Mouse (Mus musculus) stomach, postnatal 0 days (tissue): ENCODE measurements around the gene St6galnac6.

ENCODE experiments used
- CTCF ChIP-seq: IDR thresholded peaks from 2 replicates; pipeline ENCODE4 v1.5.1; 2016; ENCODE audit warnings: antibody characterized with exemption, low read depth, mild to moderate bottlenecking, moderate library complexity
- EP300 ChIP-seq: optimal IDR thresholded peaks from 2 replicates; pipeline ENCODE3; 2016; ENCODE audit warnings: antibody characterized with exemption

DNA sequence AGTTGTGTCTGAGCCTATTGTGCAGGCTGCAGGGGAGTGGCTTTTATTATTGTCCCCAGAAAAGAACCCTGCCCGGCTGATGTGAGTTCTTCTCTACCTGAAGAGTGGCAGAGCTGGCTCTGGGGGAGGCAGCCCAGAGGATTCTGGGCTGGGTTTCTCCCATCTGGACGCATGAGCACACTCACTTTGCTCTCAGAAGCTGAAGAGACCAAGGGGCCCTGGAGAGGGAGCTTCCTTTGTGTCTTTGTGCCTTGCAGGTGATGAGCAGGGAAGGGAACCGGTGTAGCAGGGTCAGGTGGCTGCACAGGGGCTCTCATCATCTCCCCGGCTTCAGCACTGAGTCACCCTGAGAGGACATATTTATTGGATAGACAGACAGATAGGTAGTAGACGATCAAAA is 62.8 kb downstream of the St6galnac6 start:
- no peak for TF ChIP-seq CTCF
- TF ChIP-seq EP300: no peak
